Mouse (Mus musculus): ENCODE measurements at regions not wholly inside any gene's neighbourhood (a gene's known extent, or its start where the extent isn't known, plus 50 kb on each side); places are given as distances from the start of the nearest gene placed in this dataset.
A peak's percentile ranks its signal among the peaks of the same experiment; 100 is the strongest.

DNA sequence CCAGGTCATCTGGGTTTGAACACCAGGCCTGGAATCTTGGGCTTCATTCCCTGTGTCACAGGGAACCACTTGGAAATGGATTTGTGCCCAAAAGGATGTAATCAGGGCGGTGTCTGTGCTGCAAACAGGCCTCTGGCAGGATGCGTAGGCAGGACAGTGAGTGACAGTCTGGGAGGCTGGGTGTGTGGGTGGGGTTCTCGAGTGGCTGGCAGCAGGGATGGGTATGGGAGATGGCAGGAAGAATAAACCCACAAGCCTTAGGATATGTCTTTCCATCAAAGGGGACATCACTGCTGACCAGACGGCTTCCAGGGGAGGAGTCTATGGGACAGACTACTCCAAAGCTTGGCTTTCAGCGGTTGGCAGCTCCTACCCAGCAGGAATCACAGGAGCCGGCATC, 150.5 kb upstream of the Nectin1 start:
- intact Hi-C loops (cut with DNase I): no loop called here
- DNase-seq: no peak

DNA sequence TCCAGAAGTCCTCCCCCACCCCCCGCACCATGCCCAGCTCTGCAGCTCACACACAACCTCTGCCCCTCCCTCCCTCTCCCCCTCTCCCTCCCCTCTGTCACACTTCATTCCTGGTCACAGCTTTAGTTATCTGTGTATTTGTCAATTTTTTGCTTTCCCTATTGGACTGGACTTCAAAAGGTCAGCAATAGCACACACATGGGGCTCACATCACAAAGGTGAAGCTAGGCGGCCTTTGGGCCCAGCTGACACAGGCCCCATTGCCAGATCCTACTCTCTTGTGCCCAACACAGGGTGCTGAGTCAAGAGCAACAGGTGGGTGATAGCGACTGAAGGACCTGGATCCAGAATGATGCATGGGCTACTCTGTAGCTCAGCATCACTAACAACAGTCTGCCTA, 149.0 kb upstream of the Nectin1 start:
- intact Hi-C loops (cut with DNase I): no loop called here
- no peak for DNase-seq

DNA sequence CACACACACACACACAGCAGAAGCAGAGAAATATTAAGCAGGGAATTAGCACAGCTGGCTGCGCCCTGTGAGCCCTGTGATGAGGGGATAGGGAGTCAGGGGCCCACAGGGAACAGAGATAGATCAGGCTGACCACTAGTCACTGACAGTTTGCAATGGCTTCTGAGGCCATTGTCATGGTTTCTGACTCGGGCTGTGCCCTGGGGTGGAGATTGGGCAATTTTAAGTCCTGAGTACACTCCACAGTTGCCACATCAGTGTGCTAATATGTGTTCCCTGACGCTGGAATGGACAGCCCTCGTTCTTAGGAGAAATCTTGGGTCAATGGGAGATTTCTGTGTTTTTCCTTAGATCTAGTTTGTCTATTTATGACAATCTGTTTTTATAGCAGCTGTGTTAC, 148.3 kb upstream of the Nectin1 start:
- intact Hi-C loops (cut with DNase I): no loop called here
- DNase-seq: no peak

DNA sequence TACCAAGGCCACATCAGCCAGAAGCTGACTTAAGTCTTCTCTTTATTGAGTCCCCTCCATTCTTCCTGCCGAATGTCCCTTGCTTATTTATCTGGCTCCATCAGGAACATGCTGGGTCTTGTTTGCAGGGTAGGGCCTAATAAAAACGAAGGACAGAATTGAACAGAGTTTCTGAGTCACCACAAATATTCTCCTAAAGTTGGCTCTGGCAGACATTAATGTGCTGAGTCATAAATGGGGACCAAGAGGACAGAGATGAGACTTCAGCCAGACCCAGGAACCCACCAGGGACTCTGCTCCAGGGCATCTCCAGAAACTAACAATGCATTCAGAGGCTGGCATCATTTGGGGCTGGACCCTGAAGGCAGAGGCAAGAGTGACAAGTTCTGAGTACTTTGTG, 143.4 kb upstream of the Nectin1 start:
- intact Hi-C loops (cut with DNase I): no loop called here
- no peak for DNase-seq

DNA sequence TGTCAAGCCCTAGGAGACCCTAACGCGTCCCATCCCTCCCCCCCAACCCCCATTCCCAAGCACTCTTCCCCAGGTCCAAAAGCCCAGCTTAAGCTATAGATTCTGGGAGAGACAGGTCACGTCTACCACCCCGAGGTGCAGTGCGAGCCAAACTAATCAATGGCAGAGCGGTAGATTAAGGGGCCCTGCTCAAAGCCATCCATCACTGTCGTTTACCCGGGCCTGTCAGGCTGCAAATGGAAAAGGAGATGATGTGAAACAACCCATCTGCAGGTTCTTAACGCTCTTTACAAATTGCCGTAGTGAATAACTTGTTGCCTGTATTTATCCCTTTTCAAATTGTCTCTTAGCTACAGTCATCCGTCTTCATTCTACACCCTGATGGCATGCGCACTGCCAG, 126.2 kb upstream of the Nectin1 start:
- DNase-seq: no peak
- intact Hi-C loops (cut with DNase I): no loop called here

DNA sequence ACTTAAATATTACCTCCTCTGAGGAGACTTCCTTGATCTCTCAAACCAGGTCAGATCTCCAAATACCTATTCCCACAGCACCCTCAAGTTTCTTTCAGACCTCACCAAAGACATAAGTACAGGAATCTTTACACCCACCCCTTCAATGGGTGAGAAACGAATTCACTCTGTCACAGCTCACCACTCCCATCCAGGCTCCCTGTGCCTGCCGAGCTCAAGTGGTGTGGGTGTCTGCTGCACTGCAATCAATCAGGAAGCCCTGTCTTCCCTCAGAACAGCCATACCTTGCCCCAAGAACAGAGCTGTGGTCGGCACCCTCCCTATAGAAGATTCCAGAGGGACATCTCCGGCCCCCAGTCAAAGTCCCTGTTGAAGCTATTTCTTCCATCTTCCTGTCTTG, 116.2 kb upstream of the Nectin1 start:
- DNase-seq: no peak
- intact Hi-C loops (cut with DNase I): no loop called here

DNA sequence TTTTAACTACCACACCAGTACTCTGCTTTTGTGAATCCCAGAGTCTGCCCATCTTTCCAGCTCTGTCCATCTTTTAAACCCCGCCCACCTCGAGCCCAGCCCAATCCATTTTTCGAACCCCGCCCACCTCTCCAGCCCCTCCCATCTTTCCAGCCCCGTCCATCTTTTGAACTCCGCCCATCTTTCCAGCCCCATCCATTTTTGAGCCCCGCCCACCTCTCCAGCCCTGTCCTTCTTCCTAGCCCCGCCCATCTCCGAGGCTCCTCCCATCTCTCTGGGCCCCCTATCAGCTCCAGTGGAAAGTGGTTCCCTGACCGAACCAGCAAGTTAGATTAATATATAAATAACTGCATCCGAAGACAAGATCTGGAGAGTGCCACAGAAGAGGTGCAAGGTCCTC, 115.0 kb upstream of the Nectin1 start:
- no peak for DNase-seq
- intact Hi-C loops (cut with DNase I): no loop called here

DNA sequence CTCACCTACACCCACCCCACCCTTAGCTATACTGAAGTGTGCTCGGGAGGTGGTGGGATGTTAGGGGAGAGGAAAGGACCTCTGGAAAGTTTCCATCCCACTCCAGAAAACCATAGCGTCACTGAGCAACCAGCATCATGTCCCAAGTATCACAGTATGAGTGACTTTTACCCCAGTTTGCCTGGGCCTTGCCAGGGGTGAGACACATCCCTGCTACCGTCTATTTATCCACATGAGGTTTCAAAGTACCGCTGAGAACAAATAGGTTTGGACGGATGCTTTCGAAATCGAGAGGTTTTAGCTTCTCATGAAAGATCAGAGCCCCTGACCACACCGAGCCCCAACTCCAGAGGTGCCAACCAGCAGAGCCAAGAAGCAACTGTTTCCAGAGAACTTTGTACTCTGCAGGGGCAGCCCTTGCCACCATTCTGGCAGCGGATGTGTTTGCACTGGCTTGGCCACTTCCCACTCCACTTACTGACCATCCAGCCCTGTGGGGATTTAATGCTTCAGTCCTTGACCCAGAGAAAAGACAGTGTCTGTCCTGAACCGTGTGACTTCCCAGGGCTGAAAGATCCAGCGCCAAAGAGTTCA, 107.3 kb upstream of the Nectin1 start:
- intact Hi-C loops (cut with DNase I): no loop called here
- no peak for DNase-seq

DNA sequence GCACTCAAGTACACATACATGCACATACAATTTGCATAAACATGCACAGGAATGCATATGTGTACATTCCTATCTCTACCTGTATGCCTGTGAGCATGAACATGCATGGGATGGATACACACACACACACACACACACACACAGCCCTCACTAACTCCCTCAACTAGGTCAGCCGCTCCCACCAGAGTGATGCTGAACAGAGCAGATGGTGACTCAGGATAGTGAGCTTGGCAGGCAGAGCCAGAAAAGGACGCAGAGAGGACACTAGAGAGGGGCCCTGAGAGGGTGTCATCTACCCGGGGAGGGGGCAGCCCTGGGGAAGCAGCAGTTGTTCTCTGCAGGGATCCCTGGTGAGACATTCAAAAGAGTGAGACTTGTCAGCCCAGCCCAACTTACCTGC, 85.6 kb upstream of the Nectin1 start:
- DNase-seq: no peak
- intact Hi-C loops (cut with DNase I): no loop called here

DNA sequence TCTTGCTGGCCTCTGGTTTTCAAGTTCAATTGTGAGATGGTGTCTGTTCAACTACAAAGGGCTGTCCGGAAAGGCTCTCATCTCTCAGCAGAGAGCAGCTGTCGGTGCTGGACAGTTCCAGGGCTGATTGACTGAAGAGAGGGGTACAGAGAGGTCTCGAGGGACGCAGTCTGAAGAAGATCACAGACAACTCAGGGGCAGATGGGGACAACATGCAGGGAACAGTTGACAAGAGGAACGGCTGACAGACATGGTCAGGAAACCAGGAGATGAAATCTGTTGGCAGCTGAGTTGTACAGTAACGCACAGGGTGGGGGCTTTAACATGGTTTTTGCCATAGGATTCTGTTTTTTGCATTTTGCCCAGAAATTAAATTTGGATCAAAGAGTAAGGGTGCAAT, 84.5 kb upstream of the Nectin1 start:
- intact Hi-C loops (cut with DNase I): no loop called here
- no peak for DNase-seq

DNA sequence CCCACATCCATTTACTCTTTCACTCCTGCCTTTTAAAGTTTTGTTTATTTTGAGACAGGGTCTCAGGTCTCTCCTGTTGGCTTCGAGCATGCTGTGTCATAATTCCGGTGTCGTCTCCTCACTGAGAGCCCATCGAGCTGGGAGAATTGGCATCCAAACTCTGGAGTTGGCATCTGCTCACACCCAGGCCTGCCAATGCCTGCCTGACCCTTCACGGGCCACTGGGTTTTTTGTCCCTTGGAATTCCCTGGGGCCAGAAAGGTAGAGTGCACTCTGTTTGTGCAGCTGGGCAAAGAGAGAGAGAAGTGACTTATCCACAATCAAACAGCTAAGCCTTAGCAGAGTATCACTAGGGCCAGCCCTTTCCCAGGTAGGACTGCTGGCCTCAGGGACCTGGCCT, 83.6 kb upstream of the Nectin1 start:
- intact Hi-C loops (cut with DNase I): no loop called here
- DNase-seq: no peak

DNA sequence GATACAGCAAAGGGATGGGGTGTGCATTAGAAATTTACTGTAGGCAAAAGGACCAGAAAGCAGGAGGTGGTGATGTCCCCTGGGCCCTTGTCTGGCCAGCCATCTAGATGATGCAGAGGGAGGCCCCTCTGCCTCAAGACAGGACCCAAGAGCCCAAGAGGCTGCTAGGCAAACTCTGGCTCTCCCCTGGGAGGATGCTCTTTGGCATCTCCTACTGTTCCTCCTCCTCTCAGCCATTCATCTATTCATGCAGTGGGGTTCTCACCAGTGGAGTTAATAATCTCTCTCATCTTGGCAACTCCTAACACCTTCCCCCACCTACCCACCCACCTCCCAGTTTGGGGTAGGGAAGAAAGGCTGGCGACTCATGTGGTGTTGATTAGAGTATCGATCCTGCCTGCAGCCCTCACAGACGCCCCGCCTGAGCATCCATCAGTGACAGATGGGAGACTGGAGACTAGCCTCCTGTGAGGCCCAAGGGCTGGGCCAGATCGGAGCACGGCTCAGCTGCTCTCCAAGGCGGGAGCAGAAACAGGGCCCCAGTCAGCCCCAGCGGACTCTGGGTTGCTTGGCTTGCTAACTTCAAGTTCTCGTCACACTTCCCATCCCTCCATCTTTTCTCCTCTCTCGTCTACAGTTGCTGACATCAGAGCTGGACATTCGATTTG, 82.8 kb upstream of the Nectin1 start:
- DNase-seq: no peak
- intact Hi-C loops (cut with DNase I): no loop called here

DNA sequence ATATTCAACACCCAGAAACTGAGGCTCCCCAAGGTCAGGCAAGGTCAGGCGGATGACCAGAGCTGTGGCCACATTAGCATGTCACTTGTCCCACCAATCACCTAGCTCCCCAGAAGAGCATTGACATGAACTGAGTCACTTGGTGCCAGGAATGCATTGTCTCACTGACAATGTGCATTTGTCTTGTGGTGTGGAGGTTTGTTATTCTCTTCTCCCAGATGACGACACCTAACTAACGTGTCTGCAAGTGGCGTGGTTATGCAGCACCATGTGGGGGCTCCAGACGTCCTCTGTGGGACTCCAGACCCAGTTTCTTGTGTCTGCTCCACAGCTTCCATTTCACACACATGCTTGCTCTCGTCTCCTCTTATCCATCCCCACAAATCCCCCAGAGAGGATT, 82.1 kb upstream of the Nectin1 start:
- intact Hi-C loops (cut with DNase I): no loop called here
- DNase-seq: no peak

DNA sequence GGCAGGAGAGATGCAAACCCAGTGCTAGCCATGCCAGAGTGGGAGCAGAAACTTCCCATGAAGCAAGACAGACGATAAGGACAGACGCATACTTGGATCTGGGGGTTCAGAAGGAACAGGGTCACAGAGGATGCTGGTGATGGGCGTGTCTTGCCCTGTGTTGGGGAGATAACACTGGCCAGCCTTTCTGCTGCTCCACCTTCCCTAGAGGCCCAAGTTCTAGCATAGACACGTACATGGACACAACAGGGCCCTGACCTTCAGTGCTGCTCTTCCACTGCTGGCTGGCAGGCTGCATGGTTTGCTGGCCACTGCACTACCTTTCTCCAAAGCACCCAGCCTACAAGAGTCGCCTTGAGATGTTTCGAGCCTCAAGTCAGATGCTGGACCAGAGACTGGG, 76.4 kb upstream of the Nectin1 start:
- intact Hi-C loops (cut with DNase I): no loop called here
- no peak for DNase-seq

DNA sequence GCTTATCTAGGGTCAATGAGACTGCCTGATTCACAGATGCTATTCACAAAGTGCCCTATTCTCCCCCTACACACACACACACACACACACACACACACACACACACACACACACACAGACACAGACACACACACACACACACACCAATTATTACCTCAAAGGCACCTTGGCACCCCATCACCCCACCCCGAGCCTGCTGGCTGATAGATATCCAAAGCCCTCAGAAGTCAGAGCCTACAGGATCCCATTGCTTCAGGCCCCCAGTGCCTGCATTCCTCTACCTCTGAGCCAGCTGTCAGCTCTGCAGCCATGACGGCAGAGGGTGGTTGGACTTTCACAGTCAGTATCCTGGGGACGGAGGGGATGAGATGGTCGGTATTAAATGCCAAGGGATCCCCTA, 75.8 kb upstream of the Nectin1 start:
- intact Hi-C loops (cut with DNase I): no loop called here
- no peak for DNase-seq

DNA sequence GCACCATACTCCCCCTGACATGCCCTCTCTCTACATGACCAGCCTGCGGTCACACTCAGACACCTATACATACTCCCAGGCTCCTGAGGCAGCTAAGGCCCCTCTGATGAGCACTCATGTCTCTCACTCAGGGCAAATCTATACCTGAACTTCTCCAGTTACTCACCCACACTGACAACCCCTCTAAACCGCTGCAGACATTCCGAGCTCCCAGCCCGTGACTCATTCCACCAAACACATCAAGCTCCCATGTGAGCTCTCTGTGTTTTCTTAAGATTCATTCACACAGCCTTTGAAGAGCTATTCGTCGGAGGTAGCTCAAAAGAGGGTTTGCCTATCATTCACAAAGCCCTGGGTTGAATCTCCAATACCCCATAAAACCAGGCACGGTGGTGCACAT, 75.1 kb upstream of the Nectin1 start:
- intact Hi-C loops (cut with DNase I): no loop called here
- DNase-seq: no peak

DNA sequence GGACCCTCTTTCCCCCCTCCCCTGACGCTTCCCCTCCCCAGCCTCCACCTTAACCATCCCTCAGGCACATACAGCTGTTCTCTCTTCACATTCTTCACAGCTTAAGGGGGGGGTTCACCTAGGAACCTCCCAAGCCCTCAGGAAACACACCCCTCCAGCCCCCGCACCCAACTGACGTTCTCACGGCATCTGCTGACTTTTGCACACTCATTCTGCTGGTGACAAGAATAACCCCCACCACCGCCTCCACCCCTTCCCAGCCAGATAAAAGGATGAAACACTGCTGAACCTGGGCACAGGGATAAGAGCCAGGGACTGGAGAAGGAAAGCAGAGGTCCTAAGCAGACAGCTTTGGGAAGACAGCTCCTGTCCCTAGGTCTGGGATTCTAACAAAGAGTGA, 73.2 kb upstream of the Nectin1 start:
- intact Hi-C loops (cut with DNase I): no loop called here
- DNase-seq: no peak

DNA sequence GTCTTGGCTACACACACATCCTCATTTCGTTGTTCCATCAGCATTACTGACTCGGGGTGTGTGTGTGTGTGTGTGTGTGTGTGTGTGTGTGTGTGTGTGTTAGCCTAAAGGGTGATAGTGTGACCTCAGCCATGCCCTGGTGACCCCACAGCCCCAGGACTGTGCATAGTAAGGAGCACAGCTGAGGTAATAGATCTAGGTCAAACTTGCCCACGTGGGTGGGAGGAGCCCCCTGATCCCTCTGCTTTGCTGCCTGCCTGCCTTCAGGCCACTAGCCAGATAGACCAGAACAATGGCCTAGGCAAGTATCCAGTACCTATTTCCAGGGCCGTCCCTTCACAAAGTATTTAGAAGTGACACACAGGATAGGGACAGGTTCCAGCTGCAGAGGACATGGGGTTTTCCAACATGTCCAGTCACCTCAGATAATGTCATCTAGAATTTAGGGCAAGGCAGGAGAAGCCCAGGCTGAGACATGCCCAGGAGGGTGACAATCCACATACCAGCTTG, 70.6 kb upstream of the Nectin1 start:
- peak in 1 of 2 experiments; percentile 26 for DNase-seq
- intact Hi-C loops (cut with DNase I): no loop called here

DNA sequence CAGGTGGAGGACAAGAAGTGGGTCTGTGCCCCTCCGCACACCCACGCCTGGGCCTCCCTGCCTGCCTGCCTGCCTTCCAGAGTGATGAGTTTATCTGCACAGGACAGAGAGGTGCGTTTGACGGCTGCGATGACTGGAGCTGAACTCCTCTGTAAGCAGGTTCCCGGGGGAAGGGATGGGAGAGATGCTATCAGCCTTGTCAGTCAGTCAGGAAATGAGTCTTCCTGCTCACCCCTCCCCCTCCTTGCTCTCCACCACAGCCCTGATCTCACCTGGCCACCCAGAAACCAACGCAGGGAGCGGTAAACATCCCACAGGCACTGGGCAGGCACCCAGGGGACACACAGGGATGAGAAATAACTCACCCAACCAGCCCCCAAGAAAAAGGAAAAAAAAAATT, 69.5 kb upstream of the Nectin1 start:
- intact Hi-C loops (cut with DNase I): no loop called here
- no peak for DNase-seq

DNA sequence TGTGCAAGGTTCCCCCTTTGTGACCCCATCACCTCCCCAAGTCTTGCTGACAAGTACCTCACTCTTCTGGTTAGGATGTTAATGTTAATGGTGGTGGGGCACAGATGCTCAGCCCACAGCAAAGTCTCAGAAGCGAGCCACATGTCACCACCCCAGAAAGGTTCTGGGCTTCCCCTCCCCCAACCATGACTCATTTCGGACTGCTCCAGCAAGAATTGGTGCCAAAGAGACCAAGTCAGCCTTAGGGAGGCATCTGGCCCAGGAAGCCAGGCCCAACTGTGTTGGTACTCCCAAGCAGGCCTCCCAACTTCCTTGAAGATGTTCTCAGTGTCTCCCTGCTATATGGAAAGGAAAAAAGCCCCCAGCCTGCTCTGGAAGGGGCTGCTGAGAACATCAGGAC, 67.8 kb upstream of the Nectin1 start:
- no peak for DNase-seq
- intact Hi-C loops (cut with DNase I): no loop called here

DNA sequence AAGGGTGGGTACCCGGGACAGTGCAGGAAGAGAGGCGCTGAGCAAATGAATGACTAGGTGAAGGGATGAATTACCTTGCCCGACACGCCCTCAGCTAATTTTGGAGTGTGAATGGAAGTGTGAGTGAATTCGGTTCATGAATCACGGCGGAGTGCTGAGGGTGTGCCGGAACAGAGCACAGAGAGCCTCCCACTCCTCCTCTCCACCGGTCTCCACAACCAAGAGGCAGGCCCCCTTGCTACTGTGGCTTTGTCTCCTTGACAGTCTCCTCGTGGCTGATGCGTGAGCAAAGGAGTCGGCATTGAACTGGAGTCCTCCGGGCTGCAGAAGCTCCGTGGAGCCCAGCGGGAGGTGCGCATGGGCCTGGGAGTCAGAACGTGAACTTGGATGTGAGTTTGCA, 64.5 kb upstream of the Nectin1 start:
- DNase-seq: no peak
- intact Hi-C loops (cut with DNase I): no loop called here

DNA sequence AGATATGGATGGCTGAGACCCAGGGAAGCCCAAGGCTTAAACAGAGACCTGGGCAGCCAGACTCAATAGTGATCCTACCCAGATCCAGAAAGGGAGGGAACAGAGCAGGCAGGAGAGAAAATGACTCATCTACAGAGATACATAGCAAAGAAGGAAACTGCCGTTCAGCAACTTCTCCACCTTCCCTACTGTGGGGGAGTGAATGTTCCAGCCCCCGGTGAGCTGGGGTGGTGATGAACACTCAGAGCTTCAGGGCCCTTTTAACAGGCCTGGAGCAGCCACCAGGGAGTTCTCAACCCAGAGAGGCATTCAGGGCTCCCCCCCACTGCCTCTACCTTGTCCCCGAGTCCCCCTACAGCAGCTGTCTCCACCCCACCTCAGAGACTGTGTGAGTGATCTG, 62.5 kb upstream of the Nectin1 start:
- intact Hi-C loops (cut with DNase I): no loop called here
- no peak for DNase-seq

DNA sequence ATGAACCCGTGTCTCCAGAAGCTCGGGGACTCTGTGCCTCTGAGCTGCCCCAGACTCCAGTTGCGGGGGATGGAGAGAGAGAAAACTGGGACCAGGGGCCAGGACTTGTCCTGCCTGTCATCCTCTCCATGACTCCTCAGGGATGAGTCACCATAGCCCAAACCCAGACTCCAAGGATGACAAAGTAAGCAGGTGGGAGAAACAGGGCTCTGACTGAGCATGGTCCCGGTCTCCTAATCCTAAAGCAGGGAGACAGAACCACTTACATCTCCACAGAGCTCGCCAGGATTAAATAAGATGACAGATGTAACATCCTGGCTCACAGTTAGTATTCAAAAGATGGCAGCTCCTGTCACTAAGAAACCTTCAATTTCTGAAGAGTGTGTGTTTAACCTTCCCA, 61.7 kb upstream of the Nectin1 start:
- DNase-seq: no peak
- intact Hi-C loops (cut with DNase I): no loop called here
